Mouse (Mus musculus) intestine, postnatal 0 days (tissue): Measurements from ENCODE around the gene Fgfr2. TPM values are rescaled to one million over a fixed set of nuclear protein-coding genes. Genes with fewer than 3 reads are reported as not detected.
A peak's percentile ranks its signal among the peaks of the same experiment; 100 is the strongest.

Experiments
- ATAC-seq: fragments of 200-750 bp; cut with Nextera tagmentation; 2 replicates; pipeline ENCODE4 v1.8.0; 2017; ENCODE audit warnings: mild to moderate bottlenecking, moderate TSS enrichment, moderate library complexity
- H3K27ac ChIP-seq: fragments of 300-500 bp; sonication (generic); 2 replicates; pipeline ENCODE4 v1.5.1; 2014; ENCODE audit warnings: mild to moderate bottlenecking, low read depth, low read length, moderate library complexity
- H3K27me3 ChIP-seq: fragments of 300-500 bp; sonication (generic); replicated peaks from 2 replicates; pipeline ENCODE4 v1.6.1; 2014; ENCODE audit warnings: low read length, mixed read lengths; ENCODE audit not compliant: control insufficient read depth, insufficient read depth
- H3K36me3 ChIP-seq: fragments of 300-500 bp; sonication (generic); 2 replicates; pipeline ENCODE4 v1.6.1; 2014; ENCODE audit warnings: mild to moderate bottlenecking, moderate library complexity; ENCODE audit not compliant: control insufficient read depth, insufficient read depth
- H3K4me1 ChIP-seq: fragments of 300-500 bp; sonication (generic); replicated peaks from 2 replicates; pipeline ENCODE4 v1.6.1; 2014; ENCODE audit warnings: antibody characterized with exemption, low read length, mixed read lengths; ENCODE audit not compliant: control insufficient read depth, insufficient read depth
- H3K4me2 ChIP-seq: fragments of 300-500 bp; sonication (generic); replicated peaks from 2 replicates; pipeline ENCODE4 v1.6.1; 2014; ENCODE audit warnings: low read depth, mild to moderate bottlenecking, moderate library complexity
- H3K4me3 ChIP-seq: fragments of 300-500 bp; sonication (generic); 2 replicates; pipeline ENCODE4 v1.5.1; 2014; ENCODE audit warnings: low read depth, low read length
- H3K9ac ChIP-seq: fragments of 300-500 bp; sonication (generic); 2 replicates; pipeline ENCODE4 v1.6.1; 2014; ENCODE audit warnings: mild to moderate bottlenecking, low read depth, low read length
- H3K9me3 ChIP-seq: fragments of 300-500 bp; sonication (generic); 2 replicates; pipeline ENCODE4 v1.6.1; 2016; ENCODE audit warnings: mixed run types; ENCODE audit not compliant: control insufficient read depth
- CTCF ChIP-seq: sonication (generic); IDR thresholded peaks from 2 replicates; pipeline ENCODE4 v1.5.1; 2016; ENCODE audit warnings: low read depth, mild to moderate bottlenecking, control low read depth, antibody characterized with exemption, moderate library complexity
- WGBS: fragments of 180-500 bp; shearing (Covaris S2); extraction: QIAGEN DNeasy Blood & Tissue Kit; methylation state at CpG from one replicate; pipeline ENCODE4 v1.1.7; 2014; 5-methylcytosine and 5-hydroxymethylcytosine counted together
- polyA plus RNA-seq: library from polyadenylated mRNA; unstranded; fragments of >200 nt; fragmentation: Nextera tagmentation; extraction: Ambion mirVana; gene quantifications from 2 replicates; pipeline ENCODE4 v1.2.1, GENCODE M21; 2015

Fgfr2 gene
- polyA plus RNA-seq, 1 experiment from 2014 or later = 29.5 TPM

DNA sequence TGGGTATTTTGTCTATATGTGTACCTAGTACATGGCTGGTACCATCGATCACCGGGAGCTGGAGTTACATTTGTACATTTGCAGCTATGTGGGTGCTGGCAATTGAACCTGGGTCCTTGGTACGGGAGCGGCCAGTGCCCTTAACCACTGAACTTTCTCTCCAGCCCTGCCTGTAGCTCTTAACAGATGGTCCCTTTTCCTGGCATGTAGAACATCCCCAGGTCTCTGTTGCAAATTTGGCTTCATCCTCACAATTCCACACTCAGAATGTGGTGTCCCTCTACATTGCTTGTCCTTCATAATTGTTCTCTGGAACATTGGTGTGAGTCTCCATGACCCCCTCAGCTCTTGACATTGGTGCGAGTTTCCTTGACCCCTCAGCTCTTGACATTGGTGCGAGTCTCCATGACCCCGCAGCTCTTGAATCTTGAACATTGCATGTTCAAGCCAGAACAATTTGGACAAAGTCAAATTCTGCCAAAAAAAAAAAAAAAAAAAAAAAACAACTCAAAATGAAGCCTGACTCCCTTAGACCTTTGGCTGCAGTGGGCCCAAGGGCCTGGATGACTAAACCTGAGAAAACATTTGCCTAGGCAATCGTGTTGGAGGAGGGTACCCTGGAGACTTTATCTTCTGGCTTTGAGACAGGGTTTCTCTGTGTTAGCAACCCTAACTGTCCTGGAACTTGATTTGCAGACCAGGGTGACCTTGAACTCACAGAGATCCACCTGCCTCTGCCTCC lies 816.3 kb downstream of the Fgfr2 start:
- TF ChIP-seq CTCF = no peak
- ATAC-seq = no peak
- no peak overlapping the region for H3K27ac ChIP-seq

DNA sequence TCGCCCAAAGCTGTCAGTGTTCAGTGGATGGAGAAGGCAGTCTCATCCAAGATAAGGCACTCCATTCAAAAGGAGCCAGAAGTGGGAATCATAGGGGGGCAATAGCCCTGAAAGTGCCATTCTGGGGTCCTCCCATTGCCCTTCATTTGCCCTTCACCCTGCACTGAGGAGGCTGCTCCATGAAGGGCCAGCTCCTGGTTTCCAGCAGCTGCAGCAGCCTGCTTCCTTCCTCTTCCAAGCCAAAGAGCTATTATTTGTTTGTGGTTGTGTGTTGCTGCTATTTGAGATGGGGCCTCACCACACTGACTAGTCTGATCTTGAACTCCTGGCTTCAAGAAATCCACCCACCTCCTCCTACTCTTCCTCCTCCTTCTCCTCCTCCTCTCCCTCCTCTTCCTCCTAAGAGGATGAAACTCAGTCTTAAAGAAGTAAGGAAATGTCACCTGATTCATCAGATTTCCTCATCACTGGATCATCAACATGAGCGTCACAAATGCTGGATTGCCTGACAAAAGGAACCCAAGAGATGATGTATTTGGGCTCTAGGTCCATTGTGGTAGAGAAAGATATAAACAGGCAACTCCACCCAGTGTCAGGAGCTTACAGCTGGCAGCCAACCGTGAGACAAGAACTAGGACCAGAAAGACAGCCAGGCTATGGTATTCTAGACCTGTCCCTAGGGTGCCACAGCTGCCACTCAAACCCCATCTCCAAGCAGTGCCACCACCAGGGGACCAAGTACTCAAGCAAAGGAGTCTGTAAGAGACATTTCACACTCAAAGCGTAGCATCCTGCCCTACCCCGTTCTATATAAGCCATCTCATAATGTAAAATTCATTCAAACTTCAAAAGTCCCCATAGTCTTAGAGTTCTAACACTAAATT lies 817.4 kb downstream of the Fgfr2 start:
- no peak overlapping the region for H3K4me2 ChIP-seq
- H3K27ac ChIP-seq = 0 out of 2 replicates have a peak overlapping the region, but pooled peaks have one; percentile 21
- TF ChIP-seq CTCF = no peak
- H3K9me3 ChIP-seq = no peaks in the 10 kb centered on the region
- no peak overlapping the region for H3K4me3 ChIP-seq
- 79% methylated on average over 5 of the region's 5 CpGs for WGBS
- no peak for ATAC-seq
- no peak overlapping the region for H3K9ac ChIP-seq
- H3K27me3 ChIP-seq = no peaks in the 10 kb centered on the region
- H3K4me1 ChIP-seq = peaks cover 21% of the 10 kb centered on the region
- no peaks in the 10 kb centered on the region for H3K36me3 ChIP-seq

More for the DNA sequence above, 816.3 kb downstream of the Fgfr2 start:
- Histone ChIP-seq H3K4me1 (peaks cover 21% of the 10 kb centered on the region), H3K4me3 (no peak overlapping the region), H3K4me2 (no peak overlapping the region), H3K9me3 (no peaks in the 10 kb centered on the region), H3K36me3 (no peaks in the 10 kb centered on the region), H3K9ac (no peak overlapping the region), H3K27me3 (no peaks in the 10 kb centered on the region)
- 89% methylated on average over 8 of the region's 8 CpGs for WGBS

DNA sequence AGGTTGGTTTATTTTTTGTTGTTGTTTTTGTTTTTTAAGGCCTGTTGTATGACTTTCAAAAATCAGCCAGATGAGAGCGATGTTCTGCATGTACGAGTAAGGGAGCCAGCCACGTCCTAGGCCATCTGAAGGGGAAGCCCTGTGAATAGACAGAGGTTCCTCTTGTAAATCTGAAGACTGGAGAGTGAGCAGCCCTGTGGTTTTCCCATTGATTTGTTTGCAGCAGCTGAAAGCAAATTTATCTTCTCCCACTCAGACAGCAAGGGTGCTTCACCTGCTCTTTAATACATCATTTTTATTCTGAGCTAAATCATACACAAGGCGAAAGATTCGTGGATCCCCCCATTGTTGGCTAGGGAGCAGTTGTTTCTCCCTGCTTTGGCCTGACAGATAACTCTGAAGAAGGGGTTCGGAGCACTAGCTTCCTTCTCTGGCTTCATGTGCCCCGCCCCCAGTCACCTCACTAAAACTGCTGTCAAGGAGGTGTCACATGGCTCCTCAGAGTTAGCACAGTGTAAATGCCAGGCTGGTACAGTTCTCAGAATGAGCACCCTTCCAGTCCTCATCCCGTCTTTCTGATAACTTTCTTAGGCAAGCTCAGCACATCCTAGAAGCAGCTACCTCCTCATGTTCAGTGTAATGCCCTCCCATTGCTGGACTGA lies 818.6 kb downstream of the Fgfr2 start:
- Histone ChIP-seq H3K9me3 (no peaks in the 10 kb centered on the region), H3K4me1 (peaks cover 28% of the 10 kb centered on the region), H3K4me2 (no peak overlapping the region), H3K9ac (no peak overlapping the region), H3K36me3 (no peaks in the 10 kb centered on the region), H3K27me3 (no peaks in the 10 kb centered on the region), H3K27ac (no peak overlapping the region), H3K4me3 (no peak overlapping the region)
- 53% methylated on average over 8 of the region's 8 CpGs for WGBS
- ATAC-seq = no peak
- no peak for TF ChIP-seq CTCF

DNA sequence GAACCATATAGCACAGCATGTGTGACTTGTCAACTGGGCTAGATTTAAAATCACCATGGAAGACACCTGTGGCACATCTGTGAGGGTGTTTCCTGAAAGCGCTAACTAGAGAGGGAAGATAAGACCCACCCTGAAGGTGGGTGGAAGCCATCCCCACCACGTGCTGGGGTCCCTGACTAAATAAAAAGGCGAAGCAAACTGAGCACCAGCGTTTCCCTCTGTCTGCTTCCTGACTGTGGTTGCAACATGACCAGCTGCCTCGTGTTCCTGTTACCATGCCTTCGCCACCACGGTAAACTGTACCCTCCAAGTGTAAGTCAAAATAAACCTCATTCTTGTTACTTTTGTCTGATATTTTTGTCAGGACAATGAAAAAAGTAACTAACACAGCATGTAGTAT lies 819.2 kb downstream of the Fgfr2 start:
- H3K36me3 ChIP-seq = no peaks in the 10 kb centered on the region
- ATAC-seq = no peak
- no peak overlapping the region for H3K9ac ChIP-seq
- H3K27ac ChIP-seq = no peak overlapping the region
- no peaks in the 10 kb centered on the region for H3K9me3 ChIP-seq
- no peak overlapping the region for H3K4me3 ChIP-seq
- no peaks in the 10 kb centered on the region for H3K27me3 ChIP-seq
- H3K4me1 ChIP-seq = peaks cover 30% of the 10 kb centered on the region
- 49% methylated on average over 7 of the region's 7 CpGs for WGBS
- no peak overlapping the region for H3K4me2 ChIP-seq
- no peak for TF ChIP-seq CTCF

DNA sequence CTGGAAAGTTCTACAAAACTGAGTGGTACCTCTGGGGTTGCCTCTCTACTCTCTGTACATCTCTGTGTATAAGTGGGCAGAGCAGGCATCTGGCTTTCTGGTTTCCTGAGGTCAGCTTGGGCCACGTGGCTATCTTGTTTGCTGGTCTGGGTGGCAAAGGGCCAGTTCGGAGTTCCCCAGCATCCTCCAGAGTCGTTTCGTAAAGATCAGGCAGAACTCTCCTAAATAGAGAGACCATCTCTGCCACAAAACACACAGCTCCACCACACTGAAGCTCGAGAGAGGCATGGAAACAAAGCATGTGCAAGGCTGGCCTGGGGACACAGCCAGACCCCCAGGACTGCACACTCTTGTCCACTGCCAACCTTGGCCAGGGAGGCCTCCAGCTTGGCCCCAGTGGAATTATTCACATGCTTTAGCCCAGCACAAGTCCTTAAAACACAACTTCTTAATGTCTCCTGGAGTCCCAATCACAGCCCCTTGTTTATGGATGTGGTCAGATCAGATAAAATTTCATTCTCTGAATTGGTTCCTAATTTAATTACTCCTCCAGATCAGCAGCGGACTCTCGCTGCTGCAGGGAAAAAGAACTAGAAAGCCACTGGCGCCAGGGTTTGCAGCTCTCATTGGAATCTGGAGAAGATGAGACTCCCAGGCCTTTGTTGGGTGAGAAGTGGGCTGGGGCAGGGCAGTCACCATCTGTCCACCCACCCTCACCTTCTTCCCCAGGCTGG lies 820.5 kb downstream of the Fgfr2 start:
- H3K4me2 ChIP-seq = no peak overlapping the region
- no peak overlapping the region for H3K27ac ChIP-seq
- H3K36me3 ChIP-seq = no peaks in the 10 kb centered on the region
- no peak overlapping the region for H3K4me3 ChIP-seq
- H3K27me3 ChIP-seq = no peaks in the 10 kb centered on the region
- WGBS = 67% methylated on average over 8 of the region's 8 CpGs
- TF ChIP-seq CTCF = no peak
- no peak for ATAC-seq
- no peak overlapping the region for H3K9ac ChIP-seq
- no peaks in the 10 kb centered on the region for H3K9me3 ChIP-seq
- peaks cover 25% of the 10 kb centered on the region for H3K4me1 ChIP-seq
